Mouse (Mus musculus) monocyte, adult 2 months (primary cell): ENCODE results near the gene Coq3.
A peak's percentile ranks its signal among the peaks of the same experiment; 100 is the strongest.

Source experiments
- DNase-seq, 2 experiments: peaks; one replicate each; pipeline ENCODE4 v3.0.0; 2022; ENCODE audit warnings: low spot score in 2 of 2, low read depth in 1 of 2

Gene Coq3

GRCm38 (mm10) chr4:21879565-21880220, at the start of gene Coq3:
Coq3 (plus strand) TSS chr4:21879673.
- DNase-seq: peak; percentile 30 to 46

GRCm38 (mm10) chr4:21832844-21833243, 46.6 kb upstream of the Coq3 start:
- DNase-seq: no peak

- DNase-seq: peak; percentile 80 to 86
Measured at GRCm38 (mm10) chr4:21847481-21848286, 31.8 kb upstream of the Coq3 start, which contains the start of gene Pnisr. Pnisr (plus strand) TSS chr4:21847583.

- peak; percentile 51 to 81 for DNase-seq
Measured at GRCm38 (mm10) chr4:21848287-21848630, 31.2 kb upstream of the Coq3 start.

- no peak for DNase-seq
Measured at GRCm38 (mm10) chr4:21857481-21857880, 22.0 kb upstream of the Coq3 start.

GRCm38 (mm10) chr4:21865226-21865625, 14.2 kb upstream of the Coq3 start:
- DNase-seq: no peak

- no peak for DNase-seq
Measured at GRCm38 (mm10) chr4:21878776-21879175, 697 bp upstream of the Coq3 start.

GRCm38 (mm10) chr4:21882806-21883205, 3.3 kb downstream of the Coq3 start:
- DNase-seq: no peak

- DNase-seq: no peak
Measured at GRCm38 (mm10) chr4:21885831-21886230, 6.4 kb downstream of the Coq3 start.

- no peak for DNase-seq
Measured at GRCm38 (mm10) chr4:21930971-21931771, 51.7 kb downstream of the Coq3 start, which contains the start of gene Faxc. Faxc (plus strand) TSS chr4:21931329.

GRCm38 (mm10) chr4:21931772-21932630, 52.5 kb downstream of the Coq3 start:
- DNase-seq: no peak

GRCm38 (mm10) chr4:21935378-21935777, 55.9 kb downstream of the Coq3 start:
- no peak for DNase-seq

- DNase-seq: no peak
Measured at GRCm38 (mm10) chr4:21936424-21936823, 57.0 kb downstream of the Coq3 start.

GRCm38 (mm10) chr4:21937890-21938289, 58.4 kb downstream of the Coq3 start:
- DNase-seq: no peak

- DNase-seq: no peak
Measured at GRCm38 (mm10) chr4:21944672-21945071, 65.2 kb downstream of the Coq3 start.

- DNase-seq: no peak
Measured at GRCm38 (mm10) chr4:21951444-21951843, 72.0 kb downstream of the Coq3 start.

GRCm38 (mm10) chr4:21952255-21952654, 72.8 kb downstream of the Coq3 start:
- DNase-seq: no peak

GRCm38 (mm10) chr4:21957570-21958321, 78.3 kb downstream of the Coq3 start:
- DNase-seq: no peak
